27 mouse cellular contexts compared by ENCODE assay signal in the genomic region with DNA sequence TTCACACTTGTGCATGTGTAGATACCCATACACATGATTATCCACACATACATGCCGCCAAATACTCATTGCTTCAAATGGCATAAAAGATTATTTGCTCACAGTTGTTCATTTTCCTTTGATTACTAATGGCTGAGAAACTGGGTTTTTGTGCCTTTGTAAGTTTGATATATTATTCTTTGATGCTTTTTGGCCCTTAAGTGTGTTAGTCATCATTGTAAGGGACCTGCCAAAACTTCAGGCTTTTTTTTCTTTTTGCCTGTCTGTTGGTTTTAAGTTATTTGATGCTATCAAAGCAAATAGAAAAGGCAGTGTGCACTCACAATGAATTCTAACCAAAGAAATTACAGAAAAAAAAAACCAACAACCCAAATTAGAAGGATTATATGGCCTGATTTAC.
"Had no signal": no experiment of that assay in that cellular context is flagged by ENCODE, and none has a peak within 500 bp of the region (broad histone marks: within the 10 kb centered on the region; RNA-seq: fewer than 3 reads in every experiment).

No protein-coding gene starts in this region.

- H3K9me3 ChIP-seq: heart, embryonic 13.5 days; heart, embryonic 15.5 days; hindbrain, embryonic 13.5 days; hindbrain, embryonic 15.5 days; intestine, embryonic 15.5 days; limb, embryonic 10.5 days; limb, embryonic 12.5 days; liver, embryonic 13.5 days; liver, embryonic 15.5 days had no signal

- H3K27ac ChIP-seq: gastrocnemius, adult 2 months; heart, embryonic 13.5 days; heart, embryonic 15.5 days; hindbrain, embryonic 13.5 days; hindbrain, embryonic 15.5 days; intestine, embryonic 15.5 days; layer of hippocampus, adult 2 months; left cerebral cortex, adult 2 months; limb, embryonic 10.5 days; limb, embryonic 12.5 days; liver, embryonic 13.5 days; liver, embryonic 15.5 days had no signal

- DNase-seq: gastrocnemius, adult 2 months; gastrocnemius, postnatal 10 days; gastrocnemius, postnatal 25 days; heart, adult 18-20 months; heart, postnatal 14 days; heart, postnatal 36 days; kidney, adult 18-20 months; kidney, adult 8-10 months; kidney, postnatal 10 days; kidney, postnatal 25 days; kidney, postnatal 4 days; liver; liver, embryonic 13.5 days had no signal

- H3K4me1 ChIP-seq: heart, embryonic 13.5 days; heart, embryonic 15.5 days; hindbrain, embryonic 13.5 days; hindbrain, embryonic 15.5 days; intestine, embryonic 15.5 days; limb, embryonic 10.5 days; limb, embryonic 12.5 days; liver, embryonic 13.5 days; liver, embryonic 15.5 days had no signal

- H3K36me3 ChIP-seq: heart, embryonic 13.5 days; heart, embryonic 15.5 days; hindbrain, embryonic 13.5 days; hindbrain, embryonic 15.5 days; intestine, embryonic 15.5 days; limb, embryonic 10.5 days; limb, embryonic 12.5 days; liver, embryonic 13.5 days; liver, embryonic 15.5 days had no signal

- H3K9ac ChIP-seq: heart, embryonic 13.5 days; heart, embryonic 15.5 days; hindbrain, embryonic 13.5 days; hindbrain, embryonic 15.5 days; intestine, embryonic 15.5 days; limb, embryonic 12.5 days; liver, embryonic 13.5 days; liver, embryonic 15.5 days had no signal

- H3K4me3 ChIP-seq: gastrocnemius, adult 2 months; heart, embryonic 13.5 days; heart, embryonic 15.5 days; hindbrain, embryonic 13.5 days; hindbrain, embryonic 15.5 days; intestine, embryonic 15.5 days; layer of hippocampus, adult 2 months; left cerebral cortex, adult 2 months; limb, embryonic 10.5 days; limb, embryonic 12.5 days; liver, embryonic 13.5 days; liver, embryonic 15.5 days had no signal

- H3K4me2 ChIP-seq: heart, embryonic 11.5 days; heart, embryonic 13.5 days; heart, embryonic 15.5 days; hindbrain, embryonic 13.5 days; hindbrain, embryonic 15.5 days; intestine, embryonic 15.5 days; limb, embryonic 12.5 days; liver, embryonic 11.5 days; liver, embryonic 13.5 days; liver, embryonic 15.5 days had no signal

- ATAC-seq: inflammation-experienced regulatory T-cells, adult 6 months; intestine, embryonic 15.5 days; intestine, postnatal 0 days had no signal

- H3K27me3 ChIP-seq: heart, embryonic 13.5 days; heart, embryonic 15.5 days; hindbrain, embryonic 13.5 days; hindbrain, embryonic 15.5 days; intestine, embryonic 15.5 days; limb, embryonic 12.5 days; liver, embryonic 13.5 days; liver, embryonic 15.5 days had no signal
